Mouse (Mus musculus) embryonic fibroblast, embryonic 13.5 days (primary cell): ENCODE results near the gene Pabpc1l.

Source experiments
- CTCF ChIP-seq: IDR thresholded peaks from 2 replicates; pipeline ENCODE4 v1.5.1; 2011; ENCODE audit warnings: mild to moderate bottlenecking, control low read depth, low read length, moderate library complexity, borderline replicate concordance; ENCODE audit not compliant: insufficient read depth
- POLR2A ChIP-seq: IDR thresholded peaks from 2 replicates; pipeline ENCODE4 v1.6.1; 2011; ENCODE audit warnings: low read depth, mild to moderate bottlenecking, control low read depth, low read length, moderate library complexity

DNA sequence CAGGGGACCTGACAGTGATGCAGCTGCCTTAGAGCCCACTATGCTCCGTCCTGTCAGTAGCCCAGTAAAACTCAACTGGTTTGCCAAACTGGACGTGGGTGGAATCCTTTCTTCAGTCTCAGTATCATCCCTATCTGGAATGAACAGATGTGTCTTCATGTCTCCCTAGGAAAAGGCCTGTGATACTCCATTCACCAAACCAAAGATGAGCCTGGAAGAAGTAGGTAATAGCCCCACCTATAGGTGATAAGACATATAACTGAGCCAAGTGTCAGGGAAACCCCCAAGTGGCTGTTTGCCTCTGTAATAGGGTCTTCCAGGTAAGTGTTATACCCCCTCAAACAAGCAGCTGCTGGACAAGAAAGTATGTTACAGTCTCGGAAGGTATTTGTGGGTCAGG is 6.3 kb upstream of the Pabpc1l start:
- no peak for TF ChIP-seq POLR2A
- TF ChIP-seq CTCF = no peak
